Mouse (Mus musculus): Measurements from ENCODE around the gene Dgki.
A peak's percentile ranks its signal among the peaks of the same experiment; 100 is the strongest.
"Not testable (repeated sequence)": the region's sequence is repeated elsewhere in the genome, so short reads cannot be mapped to it uniquely, and the experiment has no call there.

Gene Dgki

DNA sequence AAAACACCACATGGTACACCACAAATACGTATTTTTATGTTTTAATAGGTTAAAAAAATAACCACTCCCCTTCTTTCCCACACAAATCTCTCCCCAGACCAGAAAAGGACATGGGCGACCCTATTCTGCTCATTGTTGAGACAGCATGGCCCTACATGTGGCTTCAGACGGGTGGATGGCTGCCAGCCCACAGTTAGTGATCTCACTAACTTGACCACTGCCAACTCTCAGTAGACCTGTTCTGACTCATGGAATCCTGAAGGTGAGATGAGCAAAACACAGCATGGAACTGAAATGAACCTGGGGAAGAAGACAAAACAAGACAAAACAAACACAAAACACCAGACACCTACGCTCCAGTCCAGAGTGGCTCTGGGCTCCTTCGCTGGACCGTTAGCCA lies 150.8 kb downstream of the Dgki start:
- DNase-seq (ENCODE audit: low spot score in 2 of 2), result no peak

DNA sequence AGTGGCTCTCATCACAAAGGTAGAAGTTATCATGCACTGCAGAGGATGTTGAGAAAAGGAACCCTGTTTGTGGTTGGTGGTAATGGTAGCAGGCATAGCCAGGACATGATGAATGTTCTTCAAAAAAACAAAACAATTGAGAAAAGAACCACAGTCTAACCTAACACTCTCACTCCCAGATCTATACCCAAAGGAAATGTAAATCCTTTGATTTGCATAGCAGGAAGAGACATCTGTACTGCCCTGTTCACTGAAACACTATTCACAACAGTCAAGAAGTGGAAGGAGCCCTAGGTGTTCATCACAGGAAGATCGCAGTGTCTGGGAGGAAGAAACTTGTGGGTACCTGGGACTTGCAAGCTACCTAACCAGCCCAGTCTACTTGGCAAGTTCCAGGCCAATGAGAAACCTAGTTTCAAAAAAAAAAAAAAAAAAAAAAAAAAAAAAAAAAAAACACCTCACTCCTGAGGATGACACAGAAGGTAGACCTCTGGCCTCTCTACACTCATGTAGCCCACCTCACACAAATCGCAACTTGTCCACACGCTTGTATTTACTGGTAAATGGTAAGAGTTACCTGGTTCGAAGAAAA lies 152.5 kb downstream of the Dgki start:
- DNase-seq (ENCODE audit: low spot score in 2 of 2), result no peak

DNA sequence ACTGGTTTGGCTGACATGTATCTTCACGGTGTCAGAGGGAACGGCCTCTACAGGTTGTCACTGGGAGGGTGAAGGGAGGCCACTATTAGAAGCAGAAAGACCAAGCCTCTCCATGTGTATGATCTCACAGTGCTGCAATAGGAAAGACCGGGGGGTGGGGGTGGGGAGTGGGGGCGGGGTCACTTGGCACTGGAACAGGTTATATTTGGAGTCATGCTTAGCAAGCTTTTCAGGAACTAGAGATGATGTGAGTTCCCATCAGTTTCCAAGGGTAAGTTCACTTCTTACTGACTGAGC lies 156.2 kb downstream of the Dgki start:
- no peak for DNase-seq (ENCODE audit: low spot score in 2 of 2)

DNA sequence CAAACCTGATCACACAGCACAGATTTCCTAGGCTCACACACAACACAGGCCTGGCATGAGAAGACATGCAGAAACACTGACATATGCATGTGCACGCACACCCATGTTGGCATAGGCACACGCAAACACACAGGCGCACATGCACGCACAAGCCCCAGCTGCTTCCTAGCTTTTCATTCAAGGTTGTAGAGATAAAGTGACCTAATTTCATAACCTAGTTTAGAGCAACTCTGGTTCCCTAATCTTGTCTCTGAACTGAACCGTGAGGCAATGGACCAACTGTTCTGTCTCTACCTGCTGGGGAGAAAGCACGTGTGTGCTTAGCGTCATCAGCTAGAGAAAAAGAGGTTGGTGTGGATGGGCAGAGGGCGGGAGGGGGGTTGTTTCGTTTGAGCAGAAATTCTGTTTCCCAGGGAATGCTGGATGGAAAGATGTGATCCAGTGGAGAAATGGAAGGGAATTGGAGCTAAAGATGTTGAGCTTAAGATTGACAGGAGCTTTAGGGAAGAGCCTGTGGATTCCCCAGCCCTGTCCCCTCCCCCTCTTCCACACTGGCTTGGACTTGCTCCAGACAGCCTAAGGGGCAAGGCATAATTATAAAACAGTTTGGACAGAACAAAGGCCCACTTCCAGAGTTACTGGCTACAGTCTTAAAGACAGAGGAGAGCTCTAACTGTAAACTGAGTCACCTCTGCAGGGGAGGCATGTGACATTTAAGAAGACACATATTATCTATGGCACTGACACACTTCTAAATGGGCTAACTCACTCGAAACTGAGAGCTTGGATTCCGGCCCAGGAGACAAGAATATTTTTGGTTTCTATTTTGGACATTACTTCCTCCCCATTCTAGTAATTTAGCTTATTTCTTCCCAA lies 156.8 kb downstream of the Dgki start:
- peak; percentile 56 to 69 for DNase-seq (ENCODE audit: low spot score in 2 of 2)

DNA sequence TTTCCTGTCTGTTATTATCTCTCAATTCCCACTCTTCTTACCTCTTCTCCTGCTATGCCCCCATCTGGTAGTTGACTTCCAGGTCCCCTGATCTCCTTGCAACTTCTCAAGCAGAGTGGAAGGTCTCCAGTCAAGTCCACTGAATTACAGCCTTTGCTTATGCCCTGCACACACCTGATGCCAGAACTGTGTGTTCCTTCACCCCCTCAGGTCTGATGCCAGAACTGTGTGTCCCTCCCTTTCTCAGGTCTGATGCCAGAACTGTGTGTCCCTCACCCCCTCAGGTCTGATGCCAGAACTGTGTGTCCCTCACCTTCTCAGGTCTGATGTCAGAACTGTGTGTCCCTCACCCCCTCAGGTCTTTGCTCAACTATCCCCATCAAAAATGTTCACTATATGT lies 161.2 kb downstream of the Dgki start:
- DNase-seq (ENCODE audit: low spot score in 2 of 2), result no peak

DNA sequence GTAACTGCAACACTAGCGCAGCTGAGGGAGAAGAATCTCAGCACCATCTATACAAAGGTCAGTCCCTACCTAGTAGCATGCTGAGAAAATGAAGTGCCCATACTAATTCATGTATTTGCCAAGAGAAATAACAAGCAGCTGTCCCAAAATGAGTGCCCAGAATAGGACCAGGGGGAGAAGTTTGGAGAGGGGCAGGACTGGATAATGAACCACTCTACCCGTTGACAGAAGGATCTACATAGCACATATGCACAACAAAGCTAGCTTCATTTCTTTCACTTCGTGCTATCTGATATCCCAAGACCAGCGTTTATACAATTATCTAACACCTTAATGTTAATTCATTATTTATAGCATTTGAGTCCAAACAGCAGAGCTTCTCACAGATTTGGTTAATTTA lies 168.7 kb downstream of the Dgki start:
- DNase-seq (ENCODE audit: low spot score in 2 of 2), result no peak

DNA sequence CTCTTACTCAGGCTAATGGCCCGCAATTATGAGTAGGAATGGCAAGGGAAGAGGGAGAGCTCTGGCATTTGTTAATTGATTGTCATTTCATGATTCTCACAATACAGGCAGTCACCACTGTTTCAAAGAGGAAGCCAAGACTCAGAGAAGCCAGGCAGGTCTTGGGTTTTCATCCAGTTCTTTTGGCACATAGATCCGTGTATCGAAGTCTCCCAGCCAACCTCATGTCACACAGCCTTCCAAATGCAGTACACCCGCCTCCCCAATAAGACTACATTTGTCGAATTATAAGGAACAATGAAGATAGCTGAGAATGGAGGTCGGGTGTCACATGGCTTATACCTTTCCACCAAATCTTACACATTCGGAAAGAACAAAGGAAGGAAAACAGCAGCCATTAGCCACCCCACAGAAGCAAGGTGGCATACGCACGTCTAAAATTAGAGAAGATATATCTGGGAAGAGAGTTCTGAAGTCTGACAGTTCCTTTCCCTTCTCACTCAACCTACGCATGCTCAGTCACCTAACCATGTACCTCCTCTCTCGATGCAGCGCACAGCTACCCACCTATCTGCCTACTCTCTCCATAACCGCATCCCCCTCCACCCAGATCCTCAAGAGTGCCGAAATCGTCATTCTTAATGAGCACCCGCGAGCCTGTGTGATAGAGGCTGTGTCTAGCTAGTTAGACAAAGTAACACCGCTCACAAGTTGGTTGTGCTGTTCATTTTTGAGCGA lies 179.4 kb downstream of the Dgki start:
- peak; percentile 41 to 44 for DNase-seq (ENCODE audit: low spot score in 2 of 2)

DNA sequence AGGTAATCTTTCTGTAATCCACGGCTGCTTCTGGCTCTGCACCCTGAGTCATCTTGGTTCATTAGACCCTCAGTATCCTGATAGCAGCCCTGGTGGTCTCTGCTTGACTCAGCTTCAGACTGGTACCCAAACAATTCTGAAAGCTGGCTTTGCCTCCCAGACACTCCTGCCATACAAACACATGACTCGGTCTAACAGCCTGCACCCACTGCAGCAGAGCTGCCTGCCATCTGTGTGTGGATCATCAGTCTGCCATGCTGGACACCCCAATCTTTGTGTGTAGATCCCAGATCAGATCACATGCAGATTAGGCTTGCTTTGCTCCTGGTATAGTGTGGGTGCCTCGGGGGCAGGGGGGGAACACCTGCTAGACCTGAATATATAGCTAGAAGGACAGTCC lies 180.8 kb downstream of the Dgki start:
- no peak for DNase-seq (ENCODE audit: low spot score in 2 of 2)

DNA sequence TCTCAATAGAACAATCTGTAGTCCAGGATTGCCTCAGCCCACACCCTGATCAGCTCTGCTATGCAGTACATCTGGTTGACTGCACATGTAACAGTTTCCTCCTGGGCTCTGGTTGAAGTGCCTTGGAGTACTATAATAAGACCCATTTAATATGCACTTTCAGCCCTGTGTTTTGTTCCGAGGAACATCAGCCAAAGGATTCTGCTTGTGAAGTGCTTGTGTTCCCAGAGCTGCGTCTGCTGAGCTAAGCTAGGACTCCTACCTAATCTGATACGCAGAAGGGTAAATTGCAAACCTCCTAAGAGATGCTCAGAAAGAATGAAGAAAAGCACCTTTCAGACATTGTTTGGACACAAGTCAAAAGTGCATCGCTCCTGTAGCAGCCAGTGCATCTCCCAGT lies 186.9 kb downstream of the Dgki start:
- no peak for DNase-seq (ENCODE audit: low spot score in 2 of 2)

DNA sequence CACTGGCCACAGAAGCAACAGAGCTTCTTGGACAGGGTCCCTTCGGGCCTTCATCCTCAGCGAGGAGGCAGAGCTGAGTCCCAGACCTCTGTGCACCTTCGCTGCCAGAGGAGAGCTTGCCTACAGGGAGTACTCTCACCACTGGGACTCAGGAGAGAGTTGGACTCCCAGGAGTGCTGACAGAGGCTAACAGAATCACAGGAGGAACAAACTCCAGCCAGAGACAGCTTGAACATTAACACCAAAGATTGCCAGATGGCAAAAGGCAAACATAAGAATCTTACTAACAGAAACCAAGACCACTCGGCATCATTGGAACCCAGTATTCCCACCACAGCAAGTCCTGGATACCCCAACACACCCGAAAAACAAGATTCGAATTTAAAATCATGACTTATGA lies 193.7 kb downstream of the Dgki start:
- DNase-seq (ENCODE audit: low spot score in 2 of 2), result not testable (repeated sequence)

DNA sequence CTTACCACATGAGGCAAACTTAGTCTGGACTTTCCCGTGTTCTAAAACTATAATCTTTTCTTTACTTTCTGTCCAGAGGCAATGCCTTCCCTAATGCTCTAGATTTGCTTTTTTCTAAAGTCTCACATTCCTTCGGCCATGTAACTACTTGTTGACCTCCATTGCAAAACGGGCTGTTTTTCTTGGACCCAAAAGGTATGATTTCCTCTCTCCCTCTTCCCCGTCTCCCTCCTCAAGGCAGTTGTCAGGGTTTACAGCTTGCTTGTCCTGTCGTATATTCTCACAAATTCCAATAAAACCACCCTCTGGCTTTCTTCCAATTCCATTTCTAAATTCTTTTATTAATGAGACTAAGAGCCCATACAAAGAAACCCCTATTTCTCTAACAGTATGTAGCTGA lies 199.6 kb downstream of the Dgki start:
- no peak for DNase-seq (ENCODE audit: low spot score in 2 of 2)

DNA sequence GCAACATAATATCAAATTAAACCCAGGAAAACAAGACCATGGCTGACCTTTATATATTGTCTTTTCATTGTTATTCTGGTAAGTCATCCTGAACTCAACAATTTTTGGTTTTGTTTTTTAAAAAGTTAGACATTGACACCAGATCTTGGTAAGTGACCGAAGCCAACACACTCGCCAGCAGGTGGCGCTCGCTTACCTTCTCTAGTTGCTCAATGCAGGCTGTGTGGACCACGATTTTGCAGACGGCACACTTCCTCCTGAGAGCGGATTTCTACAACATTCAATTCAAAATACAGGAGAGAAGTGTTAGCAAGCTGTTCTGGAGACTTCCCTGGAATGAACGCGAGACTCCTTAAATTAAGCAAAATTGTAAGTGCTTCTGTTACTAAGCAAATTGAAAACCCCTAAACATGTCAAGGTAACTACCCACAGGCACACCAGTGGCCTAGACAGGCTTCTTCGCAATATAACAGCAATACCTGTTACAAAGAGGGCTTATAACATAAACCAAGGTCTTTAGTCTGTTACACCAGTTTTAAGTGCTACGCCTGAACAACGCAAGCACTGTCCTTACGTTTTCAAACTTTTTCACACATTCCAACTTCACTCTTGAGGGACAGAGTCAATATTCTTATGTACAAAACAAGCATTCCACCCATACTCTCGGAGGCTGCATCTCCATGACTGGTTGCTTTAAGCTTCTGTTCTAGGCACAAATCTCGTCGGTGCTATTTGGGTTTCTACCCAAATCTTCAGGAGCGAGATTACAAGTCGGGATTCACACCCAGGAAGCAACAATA lies 202.4 kb downstream of the Dgki start:
- DNase-seq (ENCODE audit: low spot score in 2 of 2), result peak; percentile 91 to 93

DNA sequence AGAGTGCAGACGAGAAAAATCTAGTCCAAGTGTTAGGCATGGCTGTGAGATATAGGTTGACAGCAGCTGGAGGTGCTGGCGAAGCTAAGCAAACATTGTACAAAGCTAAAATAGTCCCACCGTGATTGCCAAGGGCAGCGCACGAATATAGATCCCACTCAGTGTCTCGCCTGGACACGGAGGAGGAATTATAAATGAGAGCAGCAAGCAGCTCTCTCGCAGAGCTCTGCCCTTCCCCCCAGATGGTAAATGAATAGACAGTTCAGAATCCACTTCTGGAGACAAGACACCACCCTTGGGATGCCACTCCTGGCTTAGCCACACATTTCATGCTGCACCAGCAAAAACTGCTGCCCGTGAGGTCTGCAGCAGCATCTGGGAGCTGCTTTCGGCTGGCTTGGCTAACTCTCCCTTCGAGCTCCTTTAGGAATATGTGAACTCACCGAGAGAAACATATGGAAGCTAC lies 203.1 kb downstream of the Dgki start:
- peak; percentile 51 to 60 for DNase-seq (ENCODE audit: low spot score in 2 of 2)

DNA sequence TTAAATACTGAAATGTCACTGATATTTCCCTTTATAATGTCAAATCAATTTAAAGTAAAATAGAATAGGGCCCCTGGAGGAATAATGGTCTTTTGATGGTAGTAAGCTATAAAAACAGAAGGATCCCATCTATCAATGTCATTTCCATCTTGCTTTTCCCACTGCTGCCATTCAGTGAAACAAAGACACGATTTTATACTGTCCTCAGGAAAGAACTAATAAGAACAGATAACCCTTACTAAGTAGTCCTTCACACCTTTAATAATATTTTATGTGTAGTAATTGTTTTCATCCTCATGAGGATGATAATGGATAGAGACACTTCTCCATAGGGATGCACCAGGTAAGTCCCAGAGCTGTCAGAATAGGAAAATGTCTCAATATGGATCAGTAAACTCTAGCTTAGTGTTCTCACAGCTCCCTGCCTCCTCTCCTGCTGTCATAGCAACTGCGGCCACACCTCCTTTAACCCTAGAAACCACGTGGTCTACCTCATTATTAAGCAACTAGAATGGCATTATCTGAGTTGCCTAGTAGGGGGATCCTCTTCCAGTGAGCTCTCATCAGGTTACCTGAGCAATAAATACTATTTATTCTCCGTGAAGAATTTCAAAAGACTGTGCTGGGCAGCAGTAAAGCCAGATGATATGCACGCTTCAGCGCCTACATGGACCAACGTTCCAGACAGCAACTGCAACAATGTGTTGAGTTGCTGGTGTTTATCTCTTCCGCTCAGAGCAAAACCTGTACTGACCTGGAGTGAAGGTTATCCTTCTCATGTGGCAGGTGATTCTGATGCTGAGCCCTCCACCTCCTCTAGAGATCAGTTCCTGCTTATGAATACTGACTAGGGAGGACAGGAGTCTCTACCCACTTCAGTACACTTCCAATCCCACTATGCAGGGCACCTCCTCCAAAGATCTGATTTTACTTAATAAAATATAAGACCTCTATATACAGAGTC lies 210.6 kb downstream of the Dgki start:
- no peak for DNase-seq (ENCODE audit: low spot score in 2 of 2)

DNA sequence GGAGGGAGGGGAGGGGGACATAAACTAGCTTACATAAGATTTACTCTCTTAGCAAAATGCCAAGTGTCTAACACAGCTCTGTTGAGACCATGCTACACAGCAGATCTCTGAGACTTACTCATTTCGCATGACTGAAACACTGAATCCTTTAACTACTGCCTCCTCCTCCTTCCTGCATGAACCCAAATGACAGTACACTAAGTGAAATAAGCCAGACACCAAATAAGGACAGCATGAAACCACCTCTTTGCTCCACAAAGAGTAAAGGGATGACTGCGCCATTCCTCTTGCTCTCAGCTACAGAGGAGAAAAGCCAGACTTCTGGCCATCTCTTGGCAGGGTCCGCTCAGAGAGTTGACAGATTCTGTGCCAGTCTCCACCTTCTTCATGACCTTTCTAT lies 217.0 kb downstream of the Dgki start:
- DNase-seq (ENCODE audit: low spot score in 2 of 2), result no peak

DNA sequence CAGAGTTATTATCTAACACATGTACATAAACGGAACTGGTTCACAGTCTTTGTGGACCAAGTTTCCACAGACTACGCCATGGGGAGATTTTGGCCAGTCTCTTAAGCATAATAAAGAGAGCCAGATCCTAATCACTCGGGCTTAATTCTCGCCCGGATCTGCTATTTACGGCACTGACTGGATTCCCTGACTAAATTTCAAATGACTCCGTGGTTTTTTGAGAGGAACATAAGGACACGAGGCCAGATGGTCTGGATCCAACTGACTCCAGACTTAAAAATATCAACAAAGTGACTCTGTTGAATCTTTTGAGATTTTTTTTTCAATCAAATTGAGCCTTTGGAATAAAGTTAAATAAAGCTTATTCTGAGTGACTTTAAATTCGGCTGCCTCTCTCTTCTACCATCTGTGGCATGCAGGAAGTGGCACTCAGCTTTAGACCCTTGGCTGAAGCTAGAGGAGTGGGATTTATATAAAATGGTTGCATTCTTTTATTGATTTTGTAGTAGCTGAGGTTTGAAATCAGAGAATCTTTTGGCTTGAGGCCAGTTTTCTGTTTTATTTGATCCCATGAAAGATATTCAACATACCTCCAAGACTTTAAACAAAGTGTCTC lies 227.5 kb downstream of the Dgki start:
- DNase-seq (ENCODE audit: low spot score in 2 of 2), result no peak

DNA sequence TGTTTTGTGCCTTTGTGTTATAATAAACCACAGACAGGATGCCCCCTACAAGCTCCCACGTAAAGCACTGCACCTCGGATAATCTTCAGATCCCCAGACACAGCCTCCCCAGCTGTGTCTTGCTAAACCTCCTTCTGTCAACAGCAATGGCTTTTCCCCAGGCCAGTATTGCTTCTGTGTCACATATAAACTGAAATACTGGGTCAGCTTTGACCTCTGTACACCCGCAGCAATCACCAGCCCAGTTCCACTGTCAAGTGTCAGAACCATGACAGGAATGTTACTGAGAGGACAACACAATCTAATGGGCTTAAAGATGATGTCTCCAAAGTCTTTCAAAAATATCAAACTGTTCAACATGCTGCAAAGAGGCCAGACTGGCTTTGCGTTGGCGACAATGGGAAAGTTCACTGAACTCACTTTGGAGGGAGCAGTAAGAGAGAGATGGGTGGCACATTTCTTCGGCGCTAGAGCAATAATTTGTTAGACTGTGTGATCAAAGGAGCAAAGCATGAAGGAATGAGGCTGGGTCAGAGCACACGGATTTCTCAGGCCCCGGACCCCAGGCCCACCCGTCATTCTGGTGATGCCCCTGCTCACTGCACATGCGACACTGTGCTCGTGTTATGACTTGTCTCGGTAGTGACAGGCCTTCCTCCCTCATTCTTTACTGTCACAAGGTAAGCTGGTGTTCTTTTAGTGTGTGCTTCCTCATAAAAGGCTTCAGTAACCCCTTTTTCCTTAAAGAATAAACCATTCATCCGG lies 230.0 kb downstream of the Dgki start:
- DNase-seq (ENCODE audit: low spot score in 2 of 2), result no peak

DNA sequence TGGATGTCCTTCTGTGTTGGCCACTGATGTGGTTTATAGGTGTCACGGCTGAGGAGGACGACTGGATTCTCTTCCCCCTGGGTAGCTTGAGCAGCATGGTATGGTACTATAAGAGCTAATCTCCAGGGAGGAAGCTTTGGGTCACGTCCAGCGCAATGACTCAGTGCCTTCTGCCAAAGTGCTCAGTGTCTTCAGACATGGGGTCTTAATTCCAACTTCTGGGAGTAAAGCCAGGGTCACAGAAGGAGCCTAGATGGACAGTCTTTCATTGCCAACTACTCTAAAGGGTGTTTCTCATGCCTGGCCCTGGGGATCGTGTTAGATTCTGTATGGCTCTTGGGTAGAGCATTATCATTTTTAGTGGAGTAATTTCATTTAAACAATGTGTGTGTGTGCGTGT lies 231.2 kb downstream of the Dgki start:
- DNase-seq (ENCODE audit: low spot score in 2 of 2), result no peak

DNA sequence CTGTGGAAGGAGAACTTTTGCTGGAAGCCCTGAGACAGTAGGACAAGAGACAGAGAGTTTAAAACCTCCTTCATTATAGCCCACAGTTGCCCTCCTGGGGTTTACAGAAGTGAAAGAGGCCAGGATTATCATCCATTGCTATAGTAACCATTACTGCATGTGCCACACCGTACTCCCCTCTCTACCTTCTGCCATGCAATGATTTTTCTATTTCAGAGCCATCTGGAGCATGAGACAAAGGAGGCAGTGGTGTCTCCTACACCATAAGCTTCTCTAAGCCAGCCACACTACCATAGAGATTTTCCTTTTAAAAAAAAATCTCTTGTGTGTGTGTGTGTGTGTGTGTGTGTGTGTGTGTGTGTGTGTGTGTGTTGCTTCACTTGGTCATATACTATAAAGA lies 232.6 kb downstream of the Dgki start:
- DNase-seq (ENCODE audit: low spot score in 2 of 2), result no peak

Data from right cerebral cortex, postnatal 10 days (tissue).